Mouse (Mus musculus): ENCODE results near the gene Snd1. TPM values are rescaled to one million over a fixed set of nuclear protein-coding genes. Genes with fewer than 3 reads are reported as not detected.

Gene Snd1
- polyA plus RNA-seq, 1 experiment from 2014 or later = 139 TPM

GRCm38 (mm10) chr6:28479865-28480751, 5.2 kb downstream of the Snd1 start:
- Histone ChIP-seq H3K27me3 (replicated peaks; ENCODE audit: control insufficient read depth, insufficient read depth, low read length) (no peaks in the 10 kb centered on the region), H3K36me3 (ENCODE audit: control insufficient read depth, insufficient read depth, low read length) (peaks cover 7% of the 10 kb centered on the region), H3K9ac (ENCODE audit: low read length) (peak overlapping the region; percentile 70), H3K4me1 (replicated peaks; ENCODE audit: control insufficient read depth, insufficient read depth, low read length) (peaks cover 24% of the 10 kb centered on the region), H3K9me3 (ENCODE audit: control insufficient read depth, low read length) (no peaks in the 10 kb centered on the region), H3K4me3 (ENCODE audit: low read depth, low read length) (peak overlapping the region; percentile 88), H3K27ac (ENCODE audit: low read depth) (peak overlapping the region; percentile 84), H3K4me2 (ENCODE audit: low read length) (peak overlapping the region; percentile 77)
- peak; percentile 94 for DNase-seq (ENCODE audit: low spot score)
- peak; percentile 99 for ATAC-seq (replicated peaks; ENCODE audit: low FRiP score, low TSS enrichment, low read depth)
- under 1% methylated on average over 68 of the region's 68 CpGs for WGBS

DNA sequence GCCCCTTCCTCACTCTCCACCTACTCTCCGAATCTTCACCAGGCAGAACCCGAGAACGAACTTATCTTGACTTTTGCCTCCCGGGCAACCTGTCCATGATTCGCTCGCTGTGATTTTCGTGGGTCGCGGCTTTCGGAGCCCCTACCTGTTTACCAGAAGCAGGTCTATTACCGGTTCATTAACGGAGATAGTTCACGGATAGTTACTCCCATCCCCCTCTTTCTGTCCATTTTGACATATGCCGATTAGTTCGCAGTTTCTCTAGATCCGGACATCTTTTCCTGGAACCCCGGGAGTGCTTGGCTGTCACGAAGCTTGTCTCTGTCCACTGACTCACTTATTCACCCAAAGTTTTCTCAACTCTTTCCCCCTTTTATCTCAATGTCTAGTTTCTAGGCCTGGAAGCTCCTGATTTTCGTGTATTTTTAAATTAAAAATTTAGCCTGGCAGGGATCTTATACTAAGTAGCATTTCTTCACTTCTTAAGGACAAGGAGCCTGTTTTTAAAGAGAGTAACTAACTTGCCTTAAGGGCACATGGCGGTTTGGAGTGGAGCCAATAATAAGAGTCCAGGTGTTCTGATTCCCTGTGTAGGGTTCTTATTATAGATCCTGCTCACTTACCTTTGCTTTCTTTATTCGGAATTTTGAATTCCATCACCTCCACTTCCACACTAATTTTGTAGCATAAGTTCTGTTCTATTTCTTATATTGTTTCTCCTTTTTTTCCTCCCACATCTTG, 6.0 kb downstream of the Snd1 start:
- no peaks in the 10 kb centered on the region for H3K27me3 ChIP-seq (replicated peaks; ENCODE audit: control insufficient read depth, insufficient read depth, low read length)
- H3K4me3 ChIP-seq (ENCODE audit: low read depth, low read length) = peak overlapping the region; percentile 88
- WGBS = 6% methylated on average over 21 of the region's 21 CpGs
- no peaks in the 10 kb centered on the region for H3K9me3 ChIP-seq (ENCODE audit: control insufficient read depth, low read length)
- ATAC-seq (replicated peaks; ENCODE audit: low FRiP score, low TSS enrichment, low read depth) (no peak), DNase-seq (ENCODE audit: low spot score) (no peak)
- H3K36me3 ChIP-seq (ENCODE audit: control insufficient read depth, insufficient read depth, low read length) = peaks cover 15% of the 10 kb centered on the region
- peak overlapping the region; percentile 84 for H3K27ac ChIP-seq (ENCODE audit: low read depth)
- peaks cover 24% of the 10 kb centered on the region for H3K4me1 ChIP-seq (replicated peaks; ENCODE audit: control insufficient read depth, insufficient read depth, low read length)
- peak overlapping the region; percentile 70 for H3K9ac ChIP-seq (ENCODE audit: low read length)
- H3K4me2 ChIP-seq (ENCODE audit: low read length) = peak overlapping the region; percentile 62

DNA sequence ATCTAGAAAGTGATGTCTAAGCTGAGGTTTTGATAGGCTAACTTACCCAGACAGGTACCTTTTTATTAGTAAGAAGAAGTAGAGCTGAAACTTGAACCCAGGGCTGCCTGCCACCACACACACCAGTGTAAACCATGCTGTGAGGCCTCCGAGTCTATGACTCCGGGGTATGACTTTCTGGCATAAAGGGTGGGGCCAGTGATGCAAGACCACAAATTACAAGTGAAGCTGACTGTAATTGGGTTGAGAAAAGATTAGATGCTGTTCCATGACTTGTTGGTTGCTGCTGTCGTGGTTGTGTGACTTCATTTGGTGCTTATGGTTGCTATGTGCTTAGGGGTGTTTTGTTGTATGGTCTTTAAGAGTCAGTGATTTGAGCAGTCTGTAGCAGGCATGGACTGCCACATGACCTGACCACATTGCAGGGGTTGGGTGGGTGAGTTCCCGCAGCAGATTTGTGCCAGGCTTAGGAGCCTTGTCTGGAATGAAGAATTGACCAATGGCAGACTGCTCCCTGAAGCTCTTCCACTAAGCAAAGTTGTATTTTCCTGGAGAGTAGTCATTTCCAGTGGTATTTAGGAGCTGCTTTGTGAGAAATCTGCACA, 7.9 kb downstream of the Snd1 start:
- Histone ChIP-seq H3K9ac (ENCODE audit: low read length) (no peak overlapping the region), H3K36me3 (ENCODE audit: control insufficient read depth, insufficient read depth, low read length) (peaks cover 15% of the 10 kb centered on the region), H3K27me3 (replicated peaks; ENCODE audit: control insufficient read depth, insufficient read depth, low read length) (no peaks in the 10 kb centered on the region), H3K4me2 (ENCODE audit: low read length) (peak overlapping the region; percentile 25; the same call in 1 of the 2 replicates), H3K27ac (ENCODE audit: low read depth) (no peak overlapping the region), H3K4me1 (replicated peaks; ENCODE audit: control insufficient read depth, insufficient read depth, low read length) (peaks cover 24% of the 10 kb centered on the region), H3K9me3 (ENCODE audit: control insufficient read depth, low read length) (no peaks in the 10 kb centered on the region), H3K4me3 (ENCODE audit: low read depth, low read length) (no peak overlapping the region)
- WGBS = 75% methylated on average over 4 of the region's 4 CpGs
- ATAC-seq (replicated peaks; ENCODE audit: low FRiP score, low TSS enrichment, low read depth) (no peak), DNase-seq (ENCODE audit: low spot score) (no peak)

DNA sequence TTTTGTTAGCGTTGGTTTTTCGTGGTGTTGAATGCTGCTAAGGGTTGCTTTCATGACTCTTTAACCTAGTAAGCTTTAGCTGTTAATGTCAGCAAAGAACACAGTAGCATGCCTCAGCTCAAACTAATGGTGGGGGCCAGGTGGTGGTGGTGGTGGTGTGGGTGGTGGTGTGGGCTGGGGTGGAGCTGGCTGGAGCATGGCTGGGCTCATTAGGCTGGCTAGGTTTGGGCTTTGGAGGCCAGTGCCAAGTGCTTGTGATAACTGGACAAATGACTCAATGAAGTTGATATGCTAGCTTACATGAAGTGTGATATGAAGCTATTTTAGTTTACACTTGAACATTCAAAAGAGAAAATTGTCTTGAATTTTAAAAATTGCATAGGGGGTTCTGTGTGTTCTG, 11.1 kb downstream of the Snd1 start:
- Histone ChIP-seq H3K4me1 (replicated peaks; ENCODE audit: control insufficient read depth, insufficient read depth, low read length) (peaks cover 24% of the 10 kb centered on the region), H3K4me2 (ENCODE audit: low read length) (no peak overlapping the region), H3K27ac (ENCODE audit: low read depth) (no peak overlapping the region), H3K27me3 (replicated peaks; ENCODE audit: control insufficient read depth, insufficient read depth, low read length) (no peaks in the 10 kb centered on the region), H3K9ac (ENCODE audit: low read length) (no peak overlapping the region), H3K36me3 (ENCODE audit: control insufficient read depth, insufficient read depth, low read length) (peaks cover 22% of the 10 kb centered on the region), H3K4me3 (ENCODE audit: low read depth, low read length) (no peak overlapping the region), H3K9me3 (ENCODE audit: control insufficient read depth, low read length) (no peaks in the 10 kb centered on the region)
- WGBS = 98% methylated on average over 2 of the region's 2 CpGs
- ATAC-seq (replicated peaks; ENCODE audit: low FRiP score, low TSS enrichment, low read depth) = no peak
- no peak for DNase-seq (ENCODE audit: low spot score)

GRCm38 (mm10) chr6:28486471-28486870, 11.5 kb downstream of the Snd1 start:
- Histone ChIP-seq H3K4me1 (replicated peaks; ENCODE audit: control insufficient read depth, insufficient read depth, low read length) (peaks cover 19% of the 10 kb centered on the region), H3K4me2 (ENCODE audit: low read length) (no peak overlapping the region), H3K9ac (ENCODE audit: low read length) (no peak overlapping the region), H3K9me3 (ENCODE audit: control insufficient read depth, low read length) (no peaks in the 10 kb centered on the region), H3K36me3 (ENCODE audit: control insufficient read depth, insufficient read depth, low read length) (peaks cover 22% of the 10 kb centered on the region), H3K27me3 (replicated peaks; ENCODE audit: control insufficient read depth, insufficient read depth, low read length) (no peaks in the 10 kb centered on the region), H3K4me3 (ENCODE audit: low read depth, low read length) (no peak overlapping the region), H3K27ac (ENCODE audit: low read depth) (no peak overlapping the region)
- WGBS = 83% methylated on average over 2 of the region's 2 CpGs
- DNase-seq (ENCODE audit: low spot score) (no peak), ATAC-seq (replicated peaks; ENCODE audit: low FRiP score, low TSS enrichment, low read depth) (no peak)

DNA sequence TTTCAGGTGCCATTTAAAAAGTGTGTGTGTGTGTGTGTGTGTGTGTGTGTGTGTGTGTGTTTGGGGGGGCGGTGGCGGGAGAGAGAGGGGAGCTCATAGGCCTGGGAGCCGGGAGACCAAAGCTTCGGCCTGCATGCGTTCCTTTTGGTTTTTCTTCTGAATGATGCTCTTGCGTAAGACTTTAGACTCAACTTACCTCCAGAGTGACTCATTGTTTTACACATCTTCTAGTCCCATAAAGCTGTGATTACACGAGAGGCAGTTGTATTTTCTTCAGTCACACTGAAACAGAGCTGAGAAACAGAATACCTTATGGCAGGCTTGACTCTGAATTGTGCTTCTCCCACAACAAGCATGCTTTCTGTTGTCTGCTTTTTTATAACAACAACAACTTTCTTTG, 12.0 kb downstream of the Snd1 start:
- H3K27me3 ChIP-seq (replicated peaks; ENCODE audit: control insufficient read depth, insufficient read depth, low read length) = no peaks in the 10 kb centered on the region
- H3K4me1 ChIP-seq (replicated peaks; ENCODE audit: control insufficient read depth, insufficient read depth, low read length) = peaks cover 15% of the 10 kb centered on the region
- ATAC-seq (replicated peaks; ENCODE audit: low FRiP score, low TSS enrichment, low read depth) = no peak
- H3K4me2 ChIP-seq (ENCODE audit: low read length) = no peak overlapping the region
- no peaks in the 10 kb centered on the region for H3K9me3 ChIP-seq (ENCODE audit: control insufficient read depth, low read length)
- no peak for DNase-seq (ENCODE audit: low spot score)
- H3K9ac ChIP-seq (ENCODE audit: low read length) = no peak overlapping the region
- H3K36me3 ChIP-seq (ENCODE audit: control insufficient read depth, insufficient read depth, low read length) = peaks cover 23% of the 10 kb centered on the region
- WGBS = 84% methylated on average over 7 of the region's 7 CpGs
- H3K4me3 ChIP-seq (ENCODE audit: low read depth, low read length) = no peak overlapping the region
- no peak overlapping the region for H3K27ac ChIP-seq (ENCODE audit: low read depth)

DNA sequence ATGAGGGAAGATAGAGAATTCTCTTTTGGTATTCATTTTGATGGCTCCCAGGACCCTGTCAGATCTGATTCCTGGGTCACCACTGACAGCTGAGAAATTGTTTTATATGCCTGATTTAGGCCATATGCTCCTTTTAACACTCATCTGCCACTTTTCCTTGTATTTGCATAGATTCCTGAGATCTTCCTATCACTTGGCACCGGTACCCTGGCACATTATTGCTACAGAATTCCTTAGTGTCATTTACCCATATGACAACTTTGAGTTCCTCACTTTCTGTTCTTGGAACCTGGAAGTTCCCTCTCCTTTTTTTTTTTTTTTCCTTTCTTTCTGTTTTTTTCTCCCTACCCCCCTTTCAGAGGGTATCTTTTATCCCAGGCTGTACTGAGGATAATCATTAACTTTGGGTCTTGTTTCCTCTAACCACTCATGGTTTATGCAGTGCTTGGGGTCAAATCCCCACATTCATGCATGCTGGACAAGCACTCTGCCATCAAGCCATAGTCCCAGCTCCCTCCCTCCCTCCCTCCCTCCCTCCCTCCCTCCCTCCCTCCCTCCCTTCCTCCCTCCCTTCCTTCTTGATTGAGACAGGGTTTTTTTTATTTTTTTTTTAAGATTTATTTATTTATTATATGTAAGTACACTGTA, 13.4 kb downstream of the Snd1 start:
- Histone ChIP-seq H3K9ac (ENCODE audit: low read length) (no peak overlapping the region), H3K27me3 (replicated peaks; ENCODE audit: control insufficient read depth, insufficient read depth, low read length) (no peaks in the 10 kb centered on the region), H3K36me3 (ENCODE audit: control insufficient read depth, insufficient read depth, low read length) (peaks cover 32% of the 10 kb centered on the region), H3K9me3 (ENCODE audit: control insufficient read depth, low read length) (no peaks in the 10 kb centered on the region), H3K4me3 (ENCODE audit: low read depth, low read length) (no peak overlapping the region), H3K4me1 (replicated peaks; ENCODE audit: control insufficient read depth, insufficient read depth, low read length) (peaks cover 5% of the 10 kb centered on the region), H3K27ac (ENCODE audit: low read depth) (no peak overlapping the region), H3K4me2 (ENCODE audit: low read length) (no peak overlapping the region)
- DNase-seq (ENCODE audit: low spot score) (no peak), ATAC-seq (replicated peaks; ENCODE audit: low FRiP score, low TSS enrichment, low read depth) (no peak)
- 69% methylated on average over 1 of the region's 1 CpGs for WGBS

DNA sequence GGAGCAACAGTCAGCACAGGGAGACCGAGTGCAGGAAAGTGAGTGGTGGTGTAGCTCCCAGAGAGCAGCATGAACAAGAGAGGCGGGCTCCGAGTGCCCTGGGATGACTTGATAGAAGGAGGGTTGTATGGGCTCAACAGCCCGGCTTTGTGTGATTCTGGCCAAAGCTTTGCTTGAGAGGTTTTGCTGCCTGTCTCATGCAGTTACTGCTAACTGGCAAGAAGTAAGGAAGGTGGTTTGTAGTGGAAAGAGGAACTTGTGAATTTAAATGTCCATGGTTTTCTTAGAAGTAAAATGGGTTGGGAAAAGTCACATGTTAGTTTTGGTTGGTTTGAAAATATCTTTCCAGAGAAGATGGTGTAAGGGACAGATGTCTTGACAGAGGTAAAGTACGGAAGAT, 15.7 kb downstream of the Snd1 start:
- H3K9ac ChIP-seq (ENCODE audit: low read length) = no peak overlapping the region
- H3K36me3 ChIP-seq (ENCODE audit: control insufficient read depth, insufficient read depth, low read length) = peaks cover 29% of the 10 kb centered on the region
- H3K4me3 ChIP-seq (ENCODE audit: low read depth, low read length) = no peak overlapping the region
- H3K9me3 ChIP-seq (ENCODE audit: control insufficient read depth, low read length) = no peaks in the 10 kb centered on the region
- no peak overlapping the region for H3K27ac ChIP-seq (ENCODE audit: low read depth)
- ATAC-seq (replicated peaks; ENCODE audit: low FRiP score, low TSS enrichment, low read depth) = no peak
- DNase-seq (ENCODE audit: low spot score) = no peak
- 94% methylated on average over 5 of the region's 5 CpGs for whole genome bisulfite sequencing
- no peak overlapping the region for H3K4me2 ChIP-seq (ENCODE audit: low read length)
- no peaks in the 10 kb centered on the region for H3K27me3 ChIP-seq (replicated peaks; ENCODE audit: control insufficient read depth, insufficient read depth, low read length)
- H3K4me1 ChIP-seq (replicated peaks; ENCODE audit: control insufficient read depth, insufficient read depth, low read length) = no peaks in the 10 kb centered on the region; the same call in 1 of the 2 replicates
